11 mouse cellular contexts compared by ENCODE assay signal in the genomic region with DNA sequence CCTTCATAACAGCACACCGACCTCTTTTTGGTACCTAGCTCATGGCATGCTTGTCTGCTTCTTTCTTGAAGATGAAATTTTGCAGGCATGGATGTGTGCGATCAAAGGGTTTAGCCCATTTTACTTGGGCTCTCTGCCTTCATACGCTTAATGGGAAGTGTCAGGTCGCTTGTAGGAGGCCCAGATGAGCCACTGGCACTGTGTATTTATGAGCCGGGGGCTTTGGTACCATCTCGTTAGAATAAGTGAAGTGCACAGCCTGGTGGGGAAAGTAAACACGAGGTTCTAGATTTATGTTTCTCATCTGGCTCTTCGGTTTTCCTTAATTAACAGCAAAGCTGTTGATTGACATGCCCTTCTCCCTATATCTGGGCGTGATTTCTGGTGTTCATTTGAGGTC.
"Had no signal": no experiment of that assay in that cellular context is flagged by ENCODE, and none has a peak within 500 bp of the region (broad histone marks: within the 10 kb centered on the region; RNA-seq: fewer than 3 reads in every experiment).

No protein-coding gene starts in this region.

- H3K9ac ChIP-seq: limb, embryonic 13.5 days; liver, embryonic 14.5 days; neural tube, embryonic 13.5 days had no signal

- H3K4me2 ChIP-seq: limb, embryonic 13.5 days; neural tube, embryonic 13.5 days had no signal

- H3K27ac ChIP-seq: limb, embryonic 13.5 days; liver, embryonic 14.5 days; neural tube, embryonic 13.5 days had no signal

- ATAC-seq: midbrain, embryonic 16.5 days had no signal

- H3K27me3 ChIP-seq: limb, embryonic 13.5 days; neural tube, embryonic 13.5 days had no signal

- H3K9me3 ChIP-seq: limb, embryonic 13.5 days; neural tube, embryonic 13.5 days had no signal

- H3K36me3 ChIP-seq: neural tube, embryonic 13.5 days had no signal

- DNase-seq: kidney, postnatal 10 days; layer of hippocampus, adult 9-11 months; layer of hippocampus, postnatal 36 days; lung, adult 18-20 months; right cerebral cortex, adult 18-20 months; right cerebral cortex, postnatal 25 days; thymus, postnatal 36 days had no signal

- H3K4me3 ChIP-seq: limb, embryonic 13.5 days; neural tube, embryonic 13.5 days had no signal
